Mouse (Mus musculus) G1E (cell line): ENCODE data around the gene Slc22a12.

ENCODE experiments used
- CTCF ChIP-seq: IDR thresholded peaks from 2 replicates; pipeline ENCODE4 v1.5.1; 2012; ENCODE audit warnings: low read depth, low read length, inconsistent platforms, mixed read lengths
- GATA1 ChIP-seq: IDR thresholded peaks from 2 replicates; pipeline ENCODE4 v1.6.1; 2012; ENCODE audit warnings: borderline replicate concordance, low read length, inconsistent platforms, mixed read lengths
- GATA2 ChIP-seq: IDR thresholded peaks from 2 replicates; pipeline ENCODE4 v1.6.1; 2012; ENCODE audit warnings: low read depth, low read length, inconsistent platforms, borderline replicate concordance
- POLR2AphosphoS5 ChIP-seq: IDR thresholded peaks from 2 replicates; pipeline ENCODE4 v1.6.1; 2012; ENCODE audit warnings: low read depth, low read length, inconsistent platforms; ENCODE audit not compliant: insufficient replicate concordance
- TAL1 ChIP-seq: conservative IDR thresholded peaks from 2 replicates; pipeline ENCODE4 v1.6.1; 2012; ENCODE audit warnings: low read depth, low read length, inconsistent platforms, mixed read lengths

- TF ChIP-seq CTCF: no peak
- no peak for TF ChIP-seq TAL1
- TF ChIP-seq GATA2: no peak
- TF ChIP-seq POLR2AphosphoS5: no peak
- no peak for TF ChIP-seq GATA1
These were observed 5.0 kb upstream of the Slc22a12 start for GRCm38 (mm10) chr19:6547801-6548200.
